Mouse (Mus musculus): ENCODE measurements around the gene Vsig10.

- TF ChIP-seq CTCF (IDR thresholded peaks at IDR 0.05; ENCODE audit: low read depth, low read length) (no peak), POLR2A (IDR thresholded peaks at IDR 0.05; ENCODE audit: extremely low read depth, insufficient read depth, low read length) (no peak)
Observed at GRCm38 (mm10) chr5:117388877-117389276, 70.0 kb downstream of the Vsig10 start, which contains the start of gene Rfc5.
